Mouse (Mus musculus) thymus, postnatal 36 days (tissue): ENCODE data around the gene Ube3b.

Source experiments
- DNase-seq, 2 experiments: peaks; one replicate each; pipeline ENCODE4 v3.0.0; 2022; ENCODE audit warnings: mixed read lengths in 2 of 2

Ube3b gene

GRCm38 (mm10) chr5:114374409-114375213, 5.8 kb upstream of the Ube3b start:
- peak; percentile 30 to 55 for DNase-seq

- no peak for DNase-seq
Observed at GRCm38 (mm10) chr5:114378177-114378920, 2.1 kb upstream of the Ube3b start.

- no peak for DNase-seq
Observed at GRCm38 (mm10) chr5:114378936-114379335, 1.5 kb upstream of the Ube3b start.

- no peak for DNase-seq
Observed at GRCm38 (mm10) chr5:114379763-114380162, 644 bp upstream of the Ube3b start.

- no peak for DNase-seq
Observed at GRCm38 (mm10) chr5:114381013-114381351, 575 bp downstream of the Ube3b start.

- DNase-seq: peak; percentile 52 to 58
Observed at GRCm38 (mm10) chr5:114383184-114383904, 2.9 kb downstream of the Ube3b start.

- DNase-seq: no peak
Observed at GRCm38 (mm10) chr5:114384448-114384847, 4.0 kb downstream of the Ube3b start.

GRCm38 (mm10) chr5:114393169-114393568, 12.8 kb downstream of the Ube3b start:
- no peak for DNase-seq

- no peak for DNase-seq
Observed at GRCm38 (mm10) chr5:114406592-114406991, 26.2 kb downstream of the Ube3b start.

GRCm38 (mm10) chr5:114407269-114407668, 26.9 kb downstream of the Ube3b start:
- DNase-seq: no peak

- no peak for DNase-seq
Observed at GRCm38 (mm10) chr5:114407810-114408209, 27.4 kb downstream of the Ube3b start.

- no peak for DNase-seq
Observed at GRCm38 (mm10) chr5:114408846-114409245, 28.4 kb downstream of the Ube3b start.

- DNase-seq: no peak
Observed at GRCm38 (mm10) chr5:114410429-114410828, 30.0 kb downstream of the Ube3b start.

- no peak for DNase-seq
Observed at GRCm38 (mm10) chr5:114412361-114412998, 32.1 kb downstream of the Ube3b start.

GRCm38 (mm10) chr5:114413067-114413735, 32.8 kb downstream of the Ube3b start:
- no peak for DNase-seq

GRCm38 (mm10) chr5:114415606-114416005, 35.2 kb downstream of the Ube3b start:
- DNase-seq: no peak

GRCm38 (mm10) chr5:114416855-114417254, 36.4 kb downstream of the Ube3b start:
- DNase-seq: no peak

GRCm38 (mm10) chr5:114418541-114418940, 38.1 kb downstream of the Ube3b start:
- peak; percentile 9 to 23 for DNase-seq

GRCm38 (mm10) chr5:114421561-114422298, 41.3 kb downstream of the Ube3b start:
- no peak for DNase-seq

GRCm38 (mm10) chr5:114422591-114422990, 42.2 kb downstream of the Ube3b start:
- DNase-seq: no peak

GRCm38 (mm10) chr5:114423961-114424360, 43.6 kb downstream of the Ube3b start:
- no peak for DNase-seq

- DNase-seq: no peak
Observed at GRCm38 (mm10) chr5:114426732-114427131, 46.3 kb downstream of the Ube3b start.
